Mouse (Mus musculus) cerebellum, adult 11-12 months (tissue): ENCODE measurements around the gene Cldn9.

Source experiments
- DNase-seq: peaks from one replicate; pipeline ENCODE4 v3.0.0; 2022

The Cldn9 gene

DNA sequence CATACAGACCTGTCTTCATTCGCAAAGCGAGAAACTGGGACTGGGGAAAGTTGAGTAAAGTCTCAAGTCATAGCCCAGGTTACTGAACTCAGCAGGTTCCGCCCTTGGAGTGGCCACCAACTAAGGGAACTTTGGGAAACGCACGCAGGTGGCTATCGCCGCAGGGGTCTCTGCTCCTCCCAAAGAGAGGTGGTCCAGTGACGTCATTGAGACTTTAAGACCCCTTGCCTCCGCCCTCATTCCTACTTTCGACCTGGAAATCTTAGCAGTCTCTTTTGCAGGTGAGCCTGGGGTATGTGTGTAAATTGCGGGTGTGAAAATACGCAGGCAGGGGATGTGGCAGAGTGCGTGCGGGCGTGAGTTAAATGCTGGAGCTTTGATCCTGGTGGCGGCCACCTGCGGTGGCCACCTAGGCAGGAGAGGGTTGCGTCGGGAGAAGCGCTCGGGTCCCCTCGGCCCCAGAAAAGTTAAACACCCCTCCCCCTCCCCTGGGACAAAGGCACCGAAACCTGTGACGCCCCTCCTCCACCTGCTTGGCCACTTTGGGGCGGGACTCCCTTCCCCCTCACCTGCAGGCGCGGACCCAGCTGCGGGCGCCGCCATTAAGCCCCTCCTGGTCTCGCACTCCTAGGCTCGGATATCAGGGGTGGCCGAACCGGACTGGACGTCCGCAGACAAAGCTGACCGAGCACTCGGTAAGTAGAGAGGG is 4.5 kb downstream of the Cldn9 start, which contains the start of gene Cldn6:
Gene Cldn6, plus strand, starts transcription at position 123 of the 709 bp plus-strand sequence.
- DNase-seq: peak; percentile 56

DNA sequence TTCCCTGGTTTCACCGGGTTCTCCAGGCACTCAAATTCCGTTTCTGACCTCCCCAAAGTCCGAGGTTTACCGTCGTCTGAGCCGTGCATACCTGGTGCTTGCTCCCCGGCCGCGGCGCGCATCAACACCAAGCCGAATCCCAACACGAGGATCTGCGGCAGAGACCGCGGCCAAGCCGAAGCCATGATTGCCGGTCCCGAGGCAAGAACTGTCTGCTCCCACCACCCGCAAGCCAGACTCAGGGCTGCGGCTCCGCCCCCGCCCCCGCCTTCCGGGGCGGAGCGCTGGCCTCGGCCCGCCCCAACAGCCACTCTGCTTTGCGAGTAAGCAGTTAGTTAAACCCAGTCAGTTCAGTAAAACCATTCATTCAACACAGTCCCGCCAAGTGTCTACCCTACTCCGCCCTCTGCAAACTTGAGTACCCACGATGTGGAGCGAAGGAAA is 6.6 kb downstream of the Cldn9 start, which contains the start of gene Tnfrsf12a:
Gene Tnfrsf12a, minus strand, starts transcription at position 233 of the 444 bp plus-strand sequence.
- peak; percentile 88 for DNase-seq

DNA sequence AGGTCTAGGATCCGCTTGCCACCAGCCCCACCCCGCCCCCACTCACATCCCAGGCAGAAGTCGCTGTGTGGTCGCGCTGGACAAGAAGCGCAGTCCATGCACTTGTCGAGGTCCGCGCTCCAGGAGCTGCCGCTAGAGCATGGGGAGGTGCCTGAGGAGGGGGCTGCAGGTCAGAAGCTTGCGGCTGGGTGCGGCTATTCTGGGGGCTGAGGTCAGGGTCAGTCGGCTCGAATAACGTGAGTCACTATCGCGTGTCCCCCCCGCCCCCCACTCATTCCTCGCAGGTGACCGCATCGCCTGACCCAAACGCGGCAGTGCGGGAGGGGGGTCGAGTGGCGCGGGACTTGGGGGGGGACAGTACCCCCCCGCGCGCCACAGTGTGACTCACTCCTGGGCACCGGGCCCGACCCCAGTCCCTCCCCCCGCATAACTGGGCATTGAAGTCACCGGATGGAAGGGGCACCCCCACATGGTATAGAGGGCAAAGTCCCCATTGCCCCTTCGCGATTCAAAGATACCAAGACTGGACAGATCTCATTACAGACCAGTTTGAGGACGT is 7.3 kb downstream of the Cldn9 start:
- DNase-seq: peak; percentile 78

DNA sequence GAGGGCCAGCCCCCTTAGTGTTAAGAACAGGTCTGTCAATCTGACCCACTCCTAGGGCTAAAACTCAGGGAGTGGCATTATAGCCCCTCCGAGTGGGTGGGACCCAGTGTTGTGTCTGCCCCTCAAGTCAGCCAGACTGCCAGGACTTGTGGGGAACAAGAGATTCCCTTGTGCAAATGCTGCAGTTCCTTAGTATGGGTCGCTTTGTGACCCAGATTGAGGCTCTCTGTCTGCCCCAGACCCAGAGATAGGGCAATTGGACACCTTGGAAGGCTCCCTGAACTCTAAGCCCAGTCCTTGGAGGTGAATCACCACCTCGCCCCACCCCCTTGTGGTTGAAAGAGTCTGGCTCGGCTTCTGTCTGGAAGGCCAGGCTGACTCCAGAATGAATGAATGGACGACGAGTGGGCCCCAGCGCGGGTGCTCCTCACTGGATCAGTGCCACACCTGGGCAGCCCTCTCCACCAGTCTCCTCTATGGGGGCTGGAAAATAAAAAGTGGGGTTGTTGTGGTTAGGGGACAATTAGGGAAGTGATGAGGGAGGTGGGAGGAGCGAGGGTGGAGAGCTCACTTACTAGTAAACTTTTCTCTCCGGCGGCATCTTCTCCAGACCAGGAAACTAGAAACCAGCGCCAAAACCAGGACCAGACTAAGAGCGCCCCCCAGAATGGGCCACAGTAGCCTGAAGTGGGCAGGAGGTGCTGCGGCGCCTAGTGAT is 8.1 kb downstream of the Cldn9 start:
- DNase-seq: peak; percentile 80

DNA sequence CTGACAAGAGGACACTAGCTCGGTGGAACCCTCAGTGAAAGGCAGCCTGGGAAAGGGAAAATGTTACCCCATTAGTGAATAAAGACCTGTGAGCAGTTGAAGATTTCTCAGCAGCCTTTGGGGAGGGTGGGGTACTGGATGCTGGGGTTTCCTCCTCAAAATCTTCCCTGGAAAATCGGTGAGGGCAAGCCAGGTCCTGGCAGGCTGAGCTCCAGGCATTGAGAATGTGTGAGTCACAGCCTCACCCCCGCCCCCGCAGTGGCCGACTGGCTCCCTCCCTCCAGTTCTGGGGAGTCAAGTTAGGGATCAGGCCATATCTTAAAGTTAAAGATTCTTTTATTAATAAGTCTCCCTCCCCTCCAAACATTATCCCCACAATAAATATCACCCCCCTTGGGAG is 8.7 kb downstream of the Cldn9 start:
- peak; percentile 76 for DNase-seq

DNA sequence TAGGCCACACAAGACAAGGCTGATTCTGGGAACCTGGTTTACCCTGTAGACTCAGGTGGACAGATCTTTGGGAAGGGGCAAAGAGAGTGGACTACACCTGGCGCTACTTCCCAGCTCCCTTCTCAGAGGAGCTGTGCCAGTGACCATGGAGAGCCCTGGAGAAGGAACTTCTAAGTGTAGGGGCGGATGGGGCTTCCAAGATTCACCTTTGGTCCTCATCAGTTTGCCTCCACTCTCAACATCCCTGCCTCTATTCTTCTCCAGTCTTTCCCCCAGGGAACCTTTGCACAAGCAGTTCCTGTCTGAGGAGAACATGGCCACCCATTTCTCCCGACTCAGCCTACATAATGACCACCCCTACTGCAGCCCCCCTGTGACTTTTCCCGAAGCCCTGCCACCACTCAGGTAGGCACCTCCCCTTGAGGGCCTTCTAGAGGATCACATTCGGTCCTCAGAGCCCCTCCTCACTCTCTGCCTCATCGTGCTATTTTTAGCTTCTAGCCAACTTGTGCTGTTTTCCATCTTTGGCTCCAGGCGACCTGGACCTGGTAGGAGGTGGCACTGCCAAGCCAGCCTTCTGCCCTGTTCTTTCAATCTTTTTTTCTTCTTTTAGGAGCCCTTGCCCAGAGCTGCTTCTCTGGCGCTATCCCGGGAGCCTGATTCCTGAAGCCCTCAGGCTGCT is 9.4 kb downstream of the Cldn9 start:
- DNase-seq: peak; percentile 77

DNA sequence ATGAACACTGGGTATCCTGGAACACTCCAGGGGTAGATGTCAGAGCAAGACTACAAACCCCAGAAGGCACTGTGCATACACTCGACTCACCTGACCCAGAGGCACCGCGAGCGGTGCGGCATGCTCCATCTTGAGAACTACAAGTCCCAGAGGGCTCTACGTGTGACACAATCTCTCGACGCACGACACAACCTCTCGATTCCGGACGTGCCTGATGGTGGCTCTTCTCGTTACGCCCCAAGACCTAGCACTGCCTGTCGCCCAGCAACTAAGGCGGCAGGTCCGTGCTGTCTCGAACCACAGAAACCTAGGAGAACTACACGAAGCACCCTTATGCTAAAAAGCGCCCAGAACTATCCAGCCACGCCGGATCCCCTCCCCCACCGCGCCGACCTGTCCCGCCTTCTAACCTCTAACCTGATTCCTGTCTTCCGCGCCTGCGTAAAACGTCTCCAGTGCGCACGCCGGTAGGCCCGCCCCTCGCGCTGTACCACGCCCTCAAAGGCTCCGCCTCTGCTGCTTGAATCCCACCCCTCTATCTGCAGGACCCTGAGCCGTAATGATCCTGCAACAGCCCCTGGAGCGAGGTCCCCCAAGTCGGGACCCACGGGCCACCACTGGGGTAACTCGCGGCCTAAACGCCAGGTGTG is 10.3 kb downstream of the Cldn9 start, which contains the start of the genes Hcfc1r1 and Thoc6:
Gene Hcfc1r1, plus strand, starts transcription at position 173 of the 650 bp plus-strand sequence.
Gene Thoc6, minus strand, starts transcription at position 459 of the 650 bp plus-strand sequence.
- peak; percentile 97 for DNase-seq

DNA sequence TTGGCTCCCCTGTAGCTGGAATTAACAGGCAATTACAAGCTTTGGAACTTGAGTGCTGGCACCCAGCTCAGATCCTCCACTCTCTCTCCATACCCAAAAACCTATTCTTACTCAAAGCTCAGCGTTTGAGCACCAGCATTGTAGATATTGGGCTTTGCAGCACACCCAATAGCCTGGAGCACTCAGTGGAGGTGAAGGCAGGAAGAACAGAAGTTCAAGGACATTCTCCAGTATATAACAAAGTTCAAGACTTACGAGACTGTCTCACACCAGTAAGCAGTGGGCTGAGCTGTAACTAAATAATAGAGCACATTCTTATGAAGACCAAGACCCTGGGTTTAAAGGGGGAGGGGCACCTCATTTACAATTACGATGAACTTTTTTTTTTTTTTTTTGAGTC is 11.1 kb downstream of the Cldn9 start:
- peak; percentile 58 for DNase-seq

DNA sequence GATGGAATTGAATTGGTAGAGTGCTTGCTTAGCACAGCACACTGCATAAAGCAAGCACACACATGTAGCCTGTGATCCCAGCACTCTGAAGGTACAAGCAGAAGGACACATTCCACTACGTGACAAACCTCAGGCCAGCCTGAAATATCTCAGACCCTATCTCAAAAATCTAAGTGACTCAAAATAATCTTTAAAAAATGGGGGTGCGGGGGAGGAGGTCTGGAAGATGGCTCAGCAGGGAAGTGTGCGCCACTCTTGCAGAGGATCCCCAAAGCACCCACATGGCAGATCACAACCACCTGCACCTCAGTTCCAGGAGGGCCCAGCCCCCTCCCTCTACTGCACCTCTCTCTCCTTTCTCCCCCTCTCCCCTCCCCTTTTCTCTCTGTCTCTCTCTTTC is 12.3 kb downstream of the Cldn9 start:
- DNase-seq: peak; percentile 55

DNA sequence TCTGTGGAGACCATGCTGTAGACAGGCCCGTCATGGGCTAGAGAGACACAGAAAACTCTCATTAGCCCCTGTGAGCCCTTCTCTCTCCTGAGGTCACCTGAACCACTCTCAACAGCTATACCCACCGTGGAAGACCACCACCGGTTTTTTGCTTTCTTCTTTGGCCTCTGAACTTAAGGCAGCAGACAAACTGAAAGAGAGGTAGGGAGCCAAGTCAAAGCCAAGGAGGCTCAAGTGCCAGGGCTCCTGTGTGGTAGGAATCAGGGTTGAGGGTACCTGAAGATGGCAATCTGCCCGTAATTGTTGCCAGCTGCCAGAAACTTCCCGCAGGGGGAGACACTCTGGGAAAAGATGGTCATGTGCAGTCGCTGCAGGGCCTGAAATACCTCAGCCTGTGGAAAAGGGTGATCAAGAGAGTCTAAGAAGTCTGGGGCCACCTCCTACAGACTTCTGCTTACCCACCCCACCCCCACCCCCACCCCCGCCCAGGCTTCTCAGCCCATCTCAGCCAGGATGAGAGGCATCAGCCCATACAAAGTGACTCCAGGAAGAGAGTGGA is 13.2 kb downstream of the Cldn9 start:
- peak; percentile 55 for DNase-seq

DNA sequence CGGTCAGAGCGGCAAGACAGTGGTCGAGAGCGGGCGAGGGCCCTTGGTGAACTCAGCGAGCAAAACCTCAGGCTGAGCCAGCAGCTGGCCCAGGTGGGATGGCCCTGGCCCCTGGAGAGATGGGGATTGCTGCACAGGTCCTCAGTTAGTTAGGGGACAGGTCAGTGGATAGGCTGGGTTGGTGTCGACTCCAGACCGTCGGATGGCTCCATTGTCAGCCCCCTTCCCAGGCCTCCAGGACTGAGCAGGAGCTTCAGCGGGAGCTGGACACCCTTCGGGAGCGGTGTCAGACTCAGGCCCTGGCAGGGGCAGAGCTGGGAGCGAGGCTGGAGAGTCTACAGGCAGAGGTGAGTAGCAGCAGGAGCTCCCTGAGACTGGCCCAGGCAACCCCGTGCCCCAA is 18.3 kb downstream of the Cldn9 start:
- DNase-seq: no peak

DNA sequence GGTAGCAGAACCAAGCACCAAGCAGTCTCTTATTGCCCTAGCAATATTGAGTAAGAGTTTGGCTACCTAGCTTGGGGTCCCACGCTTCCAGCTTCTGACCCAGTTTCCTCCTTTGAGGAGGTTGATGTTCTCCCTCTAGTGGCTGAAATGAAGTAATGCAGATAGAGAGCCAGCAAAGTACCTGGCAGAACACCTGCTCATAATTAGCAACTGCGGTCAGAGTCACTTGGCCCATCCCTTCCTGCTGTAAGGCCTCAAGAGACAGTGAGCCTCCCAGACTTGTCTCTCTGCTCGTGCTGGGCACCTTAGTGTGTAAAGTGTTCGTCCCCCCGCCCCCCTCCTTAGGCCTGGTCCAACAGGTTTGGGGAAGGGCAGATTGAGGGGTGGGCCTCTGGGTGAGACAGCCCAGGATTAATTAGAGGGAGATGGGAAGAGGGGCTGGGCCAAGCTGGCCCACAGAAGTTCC is 19.2 kb downstream of the Cldn9 start:
- no peak for DNase-seq

DNA sequence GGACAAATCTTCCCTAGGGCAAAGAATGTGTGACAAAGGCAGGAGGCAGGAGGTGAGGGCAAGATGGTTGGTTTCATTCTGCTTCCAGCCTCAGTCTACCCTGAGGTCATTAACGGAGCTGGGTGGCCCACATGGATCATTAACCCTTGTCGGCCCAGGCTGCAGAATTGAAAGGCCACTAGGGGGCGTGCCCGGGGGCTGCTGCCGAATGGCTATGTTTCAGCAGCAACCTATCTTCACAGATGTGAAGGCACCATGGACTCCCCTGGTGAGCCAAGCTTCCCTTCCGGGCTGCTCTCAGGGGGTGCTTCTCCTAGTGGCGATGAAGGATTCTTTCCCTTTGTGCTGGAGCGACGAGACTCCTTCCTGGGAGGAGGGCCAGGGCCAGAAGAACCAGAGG is 22.3 kb downstream of the Cldn9 start:
- DNase-seq: no peak

DNA sequence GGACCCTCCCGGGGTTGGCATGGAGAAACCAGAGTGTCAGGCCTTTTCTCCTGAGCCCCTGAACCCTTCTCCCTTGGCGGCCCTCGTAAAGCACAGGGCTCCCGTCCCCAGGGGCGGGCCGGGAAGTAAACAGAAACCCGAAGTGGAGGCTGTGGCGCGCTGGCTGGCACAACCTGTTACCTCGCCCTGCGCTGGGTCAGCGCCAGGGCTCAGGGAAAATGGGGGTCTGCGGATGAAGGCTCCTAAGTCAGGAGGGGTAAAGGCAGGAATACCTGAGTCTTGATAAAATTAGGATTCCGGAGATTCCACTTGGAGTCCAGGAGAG is 23.0 kb downstream of the Cldn9 start:
- DNase-seq: no peak

DNA sequence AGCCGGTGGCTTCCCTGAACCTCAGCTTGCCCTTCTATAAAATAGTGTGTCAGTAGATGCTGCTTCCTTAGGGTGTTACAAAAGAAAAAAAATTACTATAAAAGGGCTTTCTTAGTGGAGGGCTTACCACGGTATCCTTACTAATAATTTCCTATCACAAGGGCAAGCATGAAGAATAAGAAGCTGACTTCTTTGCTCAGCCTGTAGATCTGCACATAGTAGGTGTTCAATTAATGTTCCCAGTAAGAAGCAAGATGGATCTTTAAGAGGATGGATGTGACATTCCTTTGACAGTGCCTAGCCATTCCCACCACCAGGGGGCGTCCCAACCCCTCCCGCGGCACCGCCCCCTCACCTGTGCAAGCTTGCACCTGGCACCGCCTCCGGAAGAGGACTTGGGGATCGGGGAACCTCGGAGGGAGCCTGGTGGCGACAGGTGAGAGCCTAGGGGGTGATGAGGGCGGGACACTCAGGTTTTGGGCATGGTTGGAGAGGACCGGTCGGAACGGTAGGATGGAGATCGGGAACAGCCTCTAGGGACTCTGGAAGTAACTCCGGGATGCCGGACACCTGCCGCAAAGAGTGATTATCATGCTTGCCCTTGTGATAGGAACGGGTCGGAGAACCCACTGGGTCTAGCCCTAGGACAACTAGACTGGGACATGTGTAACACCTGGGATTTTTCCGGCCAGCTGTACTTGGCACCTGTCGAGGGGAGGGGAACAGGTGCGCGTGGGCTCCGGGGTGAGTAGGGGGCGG is 23.5 kb downstream of the Cldn9 start, which contains the start of gene Bicdl2:
Gene Bicdl2, plus strand, starts transcription at position 390 of the 759 bp plus-strand sequence.
- peak; percentile 47 for DNase-seq

DNA sequence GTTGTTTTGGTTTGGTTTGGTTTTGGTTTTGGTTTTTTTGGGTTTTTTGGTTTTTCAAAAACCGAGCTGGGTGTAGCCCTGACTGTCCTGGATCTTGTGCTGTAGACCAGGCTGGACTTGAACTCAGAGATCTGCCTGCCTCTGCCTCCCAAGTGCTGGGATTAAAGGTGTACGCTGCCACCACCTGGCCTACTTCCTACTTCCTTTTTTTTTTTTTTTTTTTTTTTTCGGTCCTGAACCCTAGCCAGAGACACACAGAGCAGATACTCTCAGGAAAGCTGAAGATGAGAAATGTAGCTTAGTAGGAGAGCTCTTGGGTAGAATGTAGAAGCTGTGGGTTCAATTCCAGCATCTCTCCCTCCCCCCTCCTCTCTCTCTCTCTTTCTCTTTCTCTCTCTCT is 25.4 kb downstream of the Cldn9 start:
- no peak for DNase-seq

DNA sequence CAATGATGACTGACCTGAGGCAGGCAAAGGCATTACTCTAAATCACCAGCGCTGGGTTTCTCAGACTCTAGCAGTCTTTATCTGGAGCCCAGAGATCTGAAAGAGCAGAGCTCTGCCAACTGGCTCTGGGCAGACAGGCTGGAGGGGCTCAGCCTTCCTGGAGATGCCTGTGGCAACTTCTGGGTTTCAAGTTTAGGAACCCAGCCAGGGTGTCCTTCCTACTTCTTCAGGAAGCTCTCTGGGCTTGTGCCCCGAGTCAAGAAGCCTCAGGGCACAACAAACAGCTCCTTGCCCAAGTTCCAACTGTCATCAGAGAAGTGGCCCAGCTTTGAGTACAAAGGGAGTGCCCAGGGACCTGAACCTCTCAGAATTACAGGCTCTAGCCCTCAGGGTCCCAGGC is 29.4 kb downstream of the Cldn9 start:
- no peak for DNase-seq

DNA sequence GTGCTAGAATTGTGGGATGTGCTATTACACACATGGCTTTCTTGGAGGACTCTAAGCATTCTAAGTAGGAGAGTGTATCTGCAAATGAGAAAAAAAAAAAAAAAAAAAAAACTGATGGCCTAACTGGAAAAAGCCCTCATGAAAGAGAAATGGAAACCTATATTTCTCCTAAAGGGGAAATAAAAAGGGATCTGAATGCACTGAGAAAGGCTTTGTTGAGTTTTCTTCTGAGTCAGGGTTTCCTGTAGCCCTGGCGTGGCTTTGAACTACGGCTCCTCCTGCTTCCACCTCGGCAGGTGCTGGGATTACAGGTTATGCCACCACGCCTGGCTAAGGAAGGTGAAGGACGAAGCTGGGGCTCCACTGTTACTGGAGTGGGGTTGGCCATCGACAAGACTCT is 29.8 kb downstream of the Cldn9 start:
- DNase-seq: no peak

DNA sequence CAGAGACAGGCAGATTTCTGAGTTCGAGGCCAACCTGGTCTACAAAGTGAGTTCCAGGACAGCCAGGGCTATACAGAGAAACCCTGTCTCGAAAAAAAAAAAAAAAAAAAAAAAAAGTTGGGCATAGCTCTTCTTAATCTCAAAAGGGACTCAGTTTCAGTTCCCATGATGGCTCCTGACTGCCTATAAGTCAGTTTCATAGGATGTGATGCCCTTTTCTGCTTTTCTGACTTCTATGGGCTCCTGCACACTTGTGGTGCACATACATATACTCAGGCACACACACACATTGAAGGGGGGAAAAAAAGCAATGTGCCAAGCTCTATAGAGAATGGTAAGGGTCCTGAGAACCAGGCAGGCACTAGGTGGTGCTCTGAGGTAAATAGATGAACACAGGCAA is 30.5 kb downstream of the Cldn9 start:
- no peak for DNase-seq

DNA sequence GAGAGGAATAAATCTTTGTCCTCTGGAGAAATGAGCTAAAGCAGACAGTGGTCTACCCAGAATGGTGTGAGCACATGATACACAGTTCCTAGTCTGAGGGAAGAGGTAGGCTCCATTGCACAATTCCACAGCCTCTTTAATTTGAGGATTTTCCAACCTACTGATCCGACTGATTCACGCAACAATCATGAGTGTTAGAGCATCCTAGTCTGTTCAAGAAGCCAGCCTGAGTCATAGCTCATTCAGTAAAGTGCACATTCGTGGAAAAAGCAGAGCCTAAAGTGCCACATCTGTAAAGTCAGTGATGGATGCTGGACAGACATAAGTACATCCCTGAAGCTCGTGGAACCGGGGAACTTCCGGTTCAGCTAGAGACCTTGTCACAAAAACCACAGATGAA is 32.5 kb downstream of the Cldn9 start:
- no peak for DNase-seq

DNA sequence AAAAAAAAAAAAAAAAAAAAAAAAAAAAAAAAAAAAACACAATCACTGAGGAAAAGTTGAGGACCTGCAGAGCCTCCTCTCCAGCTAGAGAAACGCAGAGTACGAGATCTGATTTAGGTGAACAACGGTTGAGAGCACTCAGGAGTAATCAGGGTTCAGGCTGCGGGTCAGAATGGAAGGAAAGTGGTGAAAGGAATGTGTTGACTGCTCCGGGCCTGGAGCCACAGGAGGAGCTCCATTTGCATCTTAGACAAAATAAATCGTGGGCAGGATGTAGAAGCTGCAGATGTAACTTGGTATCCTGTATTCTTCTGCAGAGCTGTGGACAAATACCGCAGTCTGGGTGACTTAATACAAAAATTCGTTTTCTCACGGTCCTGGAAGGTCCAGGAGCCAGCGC is 37.9 kb downstream of the Cldn9 start:
- DNase-seq: no peak
